Mouse (Mus musculus) CD4-positive, CD25-positive, alpha-beta regulatory T cell, adult 2 months (primary cell): ENCODE results near the gene Eif4g3.

Experiments
- DNase-seq: peaks from one replicate; pipeline ENCODE4 v3.0.0-alpha.2; 2012; ENCODE audit warnings: low read depth, low spot score

Gene Eif4g3

DNA sequence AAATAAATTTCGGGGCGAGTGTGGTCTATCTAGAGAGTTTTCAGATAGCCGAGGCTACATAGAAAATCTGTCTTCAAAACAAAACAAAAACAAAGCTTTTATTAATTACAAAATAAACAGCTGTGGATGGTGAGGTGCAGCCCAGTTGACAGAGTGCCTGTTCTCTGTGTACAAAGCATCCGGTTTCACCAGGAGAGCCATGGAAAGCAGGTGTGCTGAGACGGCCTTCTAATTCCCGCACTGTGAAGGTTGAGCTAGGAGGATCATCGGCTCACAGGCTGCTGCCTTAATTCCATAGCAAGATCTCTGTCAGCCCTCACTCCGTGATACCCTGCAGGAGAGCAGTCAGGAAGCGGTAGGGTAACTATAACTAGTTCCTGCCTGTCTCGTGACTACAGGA lies 109.0 kb downstream of the Eif4g3 start:
- no peak for DNase-seq

DNA sequence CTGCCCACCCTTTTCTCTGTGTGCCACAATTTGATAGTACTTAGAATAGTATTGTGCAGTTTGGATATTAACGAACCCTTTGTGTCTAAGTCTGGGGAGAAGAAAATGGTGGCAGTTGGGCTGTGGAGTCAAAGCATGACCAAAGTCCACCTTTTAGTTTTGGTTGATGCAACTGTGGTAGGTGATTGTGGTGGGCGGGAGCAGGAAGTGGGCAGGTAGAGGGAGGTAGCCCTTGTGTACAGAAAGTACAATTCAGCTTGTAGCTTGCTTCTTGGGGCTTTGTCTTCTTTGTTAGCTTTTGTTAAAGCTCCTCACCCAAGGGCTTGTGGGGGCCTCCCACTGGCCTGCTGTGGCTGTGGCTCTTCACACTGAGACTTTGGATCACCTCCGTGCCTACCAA lies 109.6 kb downstream of the Eif4g3 start:
- no peak for DNase-seq

DNA sequence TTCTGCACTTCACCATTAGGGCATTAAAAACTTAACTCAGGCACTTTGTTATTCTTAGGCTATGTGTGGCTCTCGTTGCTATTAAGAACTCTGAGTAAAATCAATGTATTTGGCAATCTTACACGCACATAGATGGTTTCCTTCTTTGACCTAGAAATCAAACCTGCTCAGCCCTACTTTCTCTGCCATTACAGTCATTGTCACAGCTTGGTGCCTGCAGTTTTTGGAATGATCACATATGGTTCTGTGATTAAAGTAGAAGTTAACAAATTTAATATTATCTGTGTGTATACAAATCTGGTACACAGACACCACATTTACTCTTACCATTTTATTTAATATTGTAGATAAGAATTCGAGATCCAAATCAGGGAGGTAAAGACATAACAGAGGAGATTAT lies 112.1 kb downstream of the Eif4g3 start:
- no peak for DNase-seq

DNA sequence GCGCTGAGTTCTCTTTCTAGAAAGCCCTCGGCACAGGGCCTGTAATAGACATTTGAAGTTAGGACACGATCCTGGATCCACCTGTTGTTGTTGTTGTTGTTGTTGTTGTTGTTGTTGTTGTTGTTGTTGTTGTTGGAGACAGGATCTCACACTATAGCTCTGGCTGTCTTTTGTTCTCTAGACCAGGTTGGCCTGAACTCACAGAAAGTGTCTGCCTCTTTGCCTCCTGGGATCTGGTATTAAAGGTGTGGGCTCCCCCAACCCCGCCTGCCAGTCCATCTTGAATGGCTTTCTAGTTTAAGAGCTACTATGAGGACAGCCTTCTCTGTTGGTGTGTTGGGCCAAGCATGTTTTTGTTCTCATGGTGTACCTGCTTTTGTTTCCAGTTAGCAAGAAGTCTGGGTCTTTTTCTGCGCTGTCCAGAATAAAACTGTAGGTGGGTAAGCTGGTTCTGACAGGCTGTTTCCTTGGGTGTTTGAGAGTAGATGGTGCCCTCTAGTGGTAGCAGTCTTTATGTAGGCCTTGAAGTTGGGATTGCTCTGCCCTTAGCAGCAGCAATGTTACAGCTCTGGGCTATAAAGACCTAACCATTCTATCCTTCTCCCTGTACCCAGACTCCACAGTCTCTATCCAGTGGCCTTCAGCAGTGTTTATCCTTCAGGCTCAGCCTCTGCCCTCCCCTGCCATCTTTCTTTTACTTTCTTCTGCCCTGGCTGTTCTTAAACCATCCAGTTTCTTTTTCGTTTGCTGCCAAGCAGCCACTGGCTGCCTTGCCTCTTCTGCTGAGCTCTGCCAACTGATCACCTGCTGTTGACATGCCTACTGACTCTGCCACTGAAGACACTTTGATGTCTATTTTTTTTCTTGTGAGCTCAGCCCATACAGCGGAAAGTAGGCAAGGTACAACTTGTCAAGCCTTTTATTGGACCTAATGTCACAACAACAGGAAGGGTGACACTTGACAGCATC lies 114.9 kb downstream of the Eif4g3 start:
- DNase-seq: peak; percentile 83

DNA sequence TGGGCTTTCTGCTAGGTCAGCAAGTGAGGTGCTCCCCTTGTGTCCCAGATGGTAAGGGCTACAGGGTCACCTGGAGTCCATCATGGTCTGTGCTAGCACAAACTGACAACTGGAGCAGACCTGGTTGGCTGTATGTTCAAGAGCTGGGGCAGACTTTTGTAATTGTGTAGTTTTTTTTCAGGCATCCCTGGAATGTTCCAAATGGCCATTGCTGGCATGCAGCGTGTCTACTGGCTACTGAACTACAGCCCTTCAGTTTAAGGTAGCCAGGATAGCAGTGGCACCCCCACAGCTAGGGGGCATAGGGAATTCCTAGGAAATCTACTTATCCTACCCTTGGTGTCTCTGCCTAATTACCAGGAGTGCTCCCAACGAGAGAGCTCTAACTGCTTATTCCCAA lies 115.7 kb downstream of the Eif4g3 start:
- DNase-seq: no peak

DNA sequence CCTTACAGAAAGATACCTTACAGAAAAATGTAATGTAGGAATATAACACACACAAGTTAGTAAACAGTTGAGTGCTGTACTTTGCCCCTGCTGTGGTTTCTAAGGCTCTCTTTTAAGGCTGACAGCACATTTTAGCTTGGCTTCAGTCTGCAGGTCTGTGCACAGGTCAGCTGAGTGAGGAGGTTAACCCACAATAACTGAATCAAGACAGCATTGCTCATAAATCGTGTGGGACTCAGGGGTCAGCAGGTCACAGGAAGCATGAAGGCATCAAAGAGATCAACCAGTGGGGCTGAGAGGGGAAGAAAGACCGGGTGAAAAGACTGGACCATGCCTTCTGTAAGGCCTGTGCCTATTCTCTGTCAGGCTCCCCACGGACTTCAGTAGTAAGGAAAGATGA lies 116.5 kb downstream of the Eif4g3 start:
- DNase-seq: no peak

DNA sequence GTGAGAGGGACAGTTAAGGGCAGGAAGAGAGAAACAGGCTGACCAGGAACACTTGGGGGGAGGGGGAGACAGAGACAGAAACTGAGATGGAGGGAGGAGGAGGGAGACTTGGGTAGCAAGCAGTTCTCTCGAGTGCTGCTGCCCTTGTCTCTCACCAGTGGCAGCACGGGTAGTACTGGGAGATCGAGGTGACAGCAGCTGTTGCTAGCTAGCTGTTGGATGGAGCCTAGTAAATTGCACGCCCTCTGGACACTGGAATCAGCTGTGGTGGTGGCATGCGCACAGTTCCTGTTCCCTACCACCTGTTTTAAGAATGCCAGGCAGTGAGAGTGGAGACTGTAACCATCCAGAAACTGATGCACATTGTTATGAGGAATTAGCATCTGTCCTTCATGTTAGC lies 119.0 kb downstream of the Eif4g3 start:
- no peak for DNase-seq

DNA sequence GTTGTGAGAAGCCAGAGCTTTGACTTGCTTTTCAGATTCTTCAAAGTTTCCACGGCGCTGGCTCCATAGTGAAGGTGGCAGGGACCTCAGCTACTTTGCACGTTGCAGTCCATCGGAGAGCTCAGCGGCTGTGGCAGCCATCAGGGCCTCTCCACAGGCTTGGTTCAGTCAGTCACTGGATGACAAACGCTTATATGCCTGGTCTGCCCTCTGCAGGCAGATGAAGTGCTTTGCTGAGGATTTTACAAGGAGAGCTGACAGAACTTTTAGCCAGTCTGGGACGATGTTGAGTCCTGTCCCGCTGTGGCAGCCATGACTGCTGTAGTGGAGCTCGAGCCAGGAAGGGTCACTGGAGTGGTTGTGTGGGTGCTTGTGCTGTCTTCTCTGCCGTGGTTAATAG lies 126.9 kb downstream of the Eif4g3 start:
- DNase-seq: peak; percentile 8

DNA sequence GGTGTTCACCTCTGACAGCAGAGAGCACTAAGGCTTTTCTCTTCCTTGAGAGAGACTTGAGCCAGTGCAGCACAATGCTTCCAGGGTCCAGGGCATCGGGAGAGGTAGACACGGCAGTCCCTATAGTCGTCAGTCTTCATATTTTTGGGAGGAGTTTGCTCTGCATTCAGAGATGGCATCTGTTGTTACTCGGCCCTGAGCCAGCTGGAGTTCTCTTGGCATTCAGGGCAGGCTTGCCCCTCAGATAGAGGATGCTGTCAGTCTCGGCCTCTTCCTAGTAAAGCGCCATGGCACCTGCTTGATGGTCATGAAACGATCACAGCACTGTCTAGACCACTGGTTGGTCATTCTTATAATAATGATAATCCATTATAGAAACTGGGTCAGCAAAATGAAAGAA lies 131.2 kb downstream of the Eif4g3 start:
- no peak for DNase-seq

DNA sequence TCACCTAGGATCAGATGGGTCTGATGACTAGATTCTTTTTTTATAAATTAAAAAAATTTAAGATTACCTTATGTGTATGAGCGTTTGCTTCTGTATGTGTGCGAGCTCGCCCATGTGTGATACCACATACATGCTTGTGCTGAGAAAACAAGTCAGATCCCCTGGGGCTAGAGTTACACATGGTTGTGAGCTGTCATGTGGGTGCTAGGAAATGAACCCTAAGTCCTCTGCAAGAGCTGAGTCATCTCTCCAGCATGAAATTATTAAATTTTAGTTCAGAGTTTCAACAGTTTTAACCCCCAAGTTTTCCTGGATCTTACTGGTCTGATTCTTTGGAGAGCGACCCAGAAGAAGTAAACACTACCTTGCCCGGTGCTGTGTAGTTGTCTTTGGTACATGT lies 134.5 kb downstream of the Eif4g3 start:
- DNase-seq: no peak

DNA sequence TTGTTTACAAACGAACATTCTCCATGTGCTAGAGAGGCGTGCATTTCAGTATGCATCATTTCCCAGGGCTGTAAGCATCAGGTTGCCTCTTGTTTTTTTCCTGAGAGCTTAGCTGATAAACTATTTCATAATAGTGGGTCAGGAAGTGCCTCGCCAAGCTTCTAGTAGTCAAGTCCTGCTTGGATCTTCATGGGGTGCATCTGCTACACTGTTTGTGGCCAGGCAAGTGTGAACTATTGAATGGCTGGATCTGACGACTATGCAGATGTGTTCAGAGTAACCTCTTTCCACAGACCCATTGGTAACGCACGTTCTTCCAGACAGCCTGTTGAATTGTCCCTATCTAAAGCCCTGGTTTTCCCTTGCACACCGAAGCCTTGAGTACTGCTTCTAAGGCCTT lies 135.0 kb downstream of the Eif4g3 start:
- DNase-seq: no peak

DNA sequence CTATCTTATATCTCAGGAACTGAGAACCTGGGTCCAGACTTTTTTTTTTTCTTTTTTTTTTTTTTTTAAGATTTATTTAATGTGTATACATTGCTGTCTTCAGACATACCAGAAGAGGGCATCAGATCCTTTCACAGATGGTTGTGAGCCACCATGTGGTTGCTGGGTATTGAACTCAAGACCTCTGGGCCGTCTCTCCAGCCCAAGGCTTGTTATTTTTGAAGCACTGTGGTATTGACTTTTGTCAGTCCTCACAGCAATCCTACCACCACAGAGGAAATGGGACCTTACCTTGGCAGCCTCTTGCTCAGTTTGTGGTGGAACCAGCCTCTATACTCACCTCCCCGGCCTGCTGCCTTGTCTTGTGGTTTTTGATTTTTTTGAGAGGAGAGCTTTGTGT lies 137.3 kb downstream of the Eif4g3 start:
- peak; percentile 29 for DNase-seq

DNA sequence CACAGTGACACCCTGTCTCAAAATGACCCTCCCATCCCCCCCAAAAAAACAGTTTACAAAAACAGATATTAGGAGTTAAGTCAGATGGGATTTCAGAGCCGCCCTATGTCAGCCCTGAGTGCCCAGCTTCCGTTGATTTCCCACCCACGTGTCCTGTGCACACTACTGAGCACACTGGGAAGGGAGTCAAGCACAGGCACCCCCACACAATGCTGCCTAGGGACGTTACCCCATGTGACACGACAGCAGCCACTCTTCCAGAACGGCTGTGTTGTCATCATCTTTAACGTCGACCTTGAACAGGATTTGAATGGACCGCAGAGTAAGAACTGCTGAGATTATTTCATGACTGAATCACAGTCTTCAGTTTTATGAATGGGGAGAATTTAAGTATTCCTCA lies 138.4 kb downstream of the Eif4g3 start:
- no peak for DNase-seq

DNA sequence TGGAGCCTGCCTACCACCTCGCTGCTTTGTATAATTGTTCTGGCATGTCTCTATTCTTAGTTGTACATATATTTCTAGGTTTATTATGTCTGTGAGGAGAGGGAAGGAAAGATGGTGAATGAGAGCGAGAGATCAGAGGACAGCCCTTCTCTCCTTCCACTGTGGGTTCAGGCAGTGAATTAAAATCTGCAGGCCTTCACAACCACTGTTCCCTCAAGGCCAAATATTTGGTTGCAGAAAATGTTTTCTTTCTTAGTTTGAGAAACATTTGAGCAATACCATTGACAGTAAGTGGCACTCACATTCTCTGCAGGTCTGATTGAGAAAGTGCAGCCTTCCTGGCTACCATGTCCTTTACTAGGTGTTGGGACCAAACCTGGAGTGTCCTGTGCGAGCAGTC lies 138.9 kb downstream of the Eif4g3 start:
- DNase-seq: no peak

DNA sequence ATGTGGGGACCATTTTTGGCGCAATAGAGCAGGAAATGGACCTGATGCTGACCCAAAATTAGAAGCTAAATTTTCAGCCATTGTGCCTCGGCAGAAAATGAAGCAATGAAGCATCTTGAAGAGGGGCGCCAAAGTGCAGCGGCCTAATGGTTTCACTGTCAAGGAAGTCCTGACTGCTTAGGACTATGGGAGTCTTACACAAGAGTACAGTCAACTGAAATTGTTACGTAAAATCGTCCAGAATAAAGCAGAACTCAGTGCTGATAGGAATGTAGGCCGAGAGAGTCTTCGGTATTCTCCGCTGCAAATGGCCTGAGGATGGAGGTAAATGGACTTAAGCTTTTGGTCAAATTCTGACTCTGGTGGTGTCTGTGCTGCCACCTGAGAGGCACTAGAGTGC lies 140.5 kb downstream of the Eif4g3 start:
- DNase-seq: no peak

DNA sequence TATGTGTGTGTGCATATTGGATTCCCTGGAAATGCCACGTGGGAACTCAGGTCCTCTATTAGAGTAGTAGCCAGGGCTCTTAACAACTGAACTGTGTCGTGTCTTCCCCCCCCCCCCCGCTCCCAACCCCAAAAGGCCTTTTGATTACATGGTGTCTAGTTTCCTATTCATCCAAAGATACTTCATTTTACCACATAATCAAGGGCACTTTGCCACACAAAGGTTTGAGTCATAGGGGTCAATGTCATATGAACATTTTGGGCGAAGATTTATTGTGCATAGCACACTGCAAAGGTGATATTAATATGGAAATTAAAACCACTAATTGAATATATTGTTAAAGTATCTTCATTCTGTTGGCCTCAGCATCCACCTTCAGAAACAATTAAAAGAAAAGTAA lies 144.5 kb downstream of the Eif4g3 start:
- DNase-seq: no peak

DNA sequence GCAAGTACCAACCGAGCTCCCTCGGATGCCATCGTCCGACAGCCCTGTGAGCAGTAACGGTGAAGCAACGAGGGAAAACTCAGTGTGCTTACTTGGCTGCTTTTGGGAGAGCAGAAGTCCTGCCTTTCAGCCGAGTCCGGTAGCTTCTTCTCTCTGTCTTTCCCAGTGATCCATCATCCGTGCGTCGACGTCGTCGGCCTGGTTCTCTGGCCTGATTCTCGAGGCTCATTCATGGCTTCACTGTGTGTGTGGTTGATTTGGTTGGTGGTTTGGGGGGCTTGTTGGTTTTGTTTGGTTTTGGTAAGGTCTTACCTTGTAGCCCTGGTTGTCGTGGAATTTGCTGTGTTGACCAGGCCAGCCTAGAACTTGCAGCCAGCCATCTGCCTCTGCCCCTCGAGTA lies 145.0 kb downstream of the Eif4g3 start:
- no peak for DNase-seq

DNA sequence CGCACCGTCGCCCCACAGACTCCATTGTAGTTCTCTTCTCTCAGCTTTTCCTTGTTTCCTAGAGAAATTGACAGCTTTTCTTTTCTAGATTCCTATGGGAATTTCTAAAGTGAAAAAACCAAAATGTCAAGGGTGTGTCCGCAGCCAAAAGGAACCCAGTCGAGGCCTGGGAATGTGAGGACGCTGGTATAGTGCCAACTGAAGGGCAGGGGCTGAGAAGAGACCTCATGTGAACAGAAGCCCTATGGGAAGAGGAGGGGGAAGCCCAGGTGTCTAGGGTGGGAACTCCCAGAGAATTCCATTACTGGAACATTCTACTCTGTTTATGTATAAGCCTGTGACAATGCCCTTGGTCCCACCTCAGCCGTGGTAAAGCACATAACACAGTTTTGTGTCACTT lies 145.4 kb downstream of the Eif4g3 start:
- DNase-seq: no peak

DNA sequence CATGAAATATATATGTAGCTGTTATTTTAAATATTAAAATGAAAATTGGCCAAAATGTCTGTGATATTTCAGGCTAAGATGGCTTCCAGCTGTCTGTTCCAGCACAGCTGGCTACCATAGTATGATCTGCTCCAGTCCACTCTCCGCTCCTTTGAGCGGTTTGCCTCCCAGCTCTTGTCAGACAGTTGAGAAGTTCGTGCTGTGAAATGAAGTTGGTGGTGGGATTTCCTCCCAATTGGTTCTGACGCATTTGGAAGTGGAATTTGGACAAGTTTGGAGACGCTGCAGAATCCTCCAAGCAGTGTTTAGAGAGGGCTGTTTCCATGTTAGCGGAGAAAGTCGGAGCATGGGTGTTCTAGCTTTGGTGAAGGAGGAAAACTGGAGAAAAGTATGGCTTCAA lies 148.5 kb downstream of the Eif4g3 start:
- DNase-seq: no peak

DNA sequence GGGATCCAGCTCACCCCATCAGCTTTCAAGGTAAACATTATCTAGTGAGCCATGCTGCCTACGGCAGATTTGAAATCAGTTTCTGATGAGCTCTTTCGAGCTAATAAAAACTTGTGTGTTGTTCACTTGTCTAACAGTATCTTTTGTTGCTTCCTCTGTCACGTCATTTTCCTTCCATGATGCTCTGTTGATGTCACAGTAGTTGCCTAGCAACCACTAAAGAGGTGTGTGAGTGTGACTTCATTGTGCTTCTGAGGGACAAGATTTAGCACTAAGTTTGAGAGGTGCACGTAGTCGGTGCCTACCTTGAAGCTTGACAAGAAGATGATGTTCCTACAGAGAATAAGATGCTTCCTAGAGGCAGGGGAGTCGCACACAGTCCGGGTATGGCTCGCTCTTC lies 154.4 kb downstream of the Eif4g3 start:
- peak; percentile 53 for DNase-seq

DNA sequence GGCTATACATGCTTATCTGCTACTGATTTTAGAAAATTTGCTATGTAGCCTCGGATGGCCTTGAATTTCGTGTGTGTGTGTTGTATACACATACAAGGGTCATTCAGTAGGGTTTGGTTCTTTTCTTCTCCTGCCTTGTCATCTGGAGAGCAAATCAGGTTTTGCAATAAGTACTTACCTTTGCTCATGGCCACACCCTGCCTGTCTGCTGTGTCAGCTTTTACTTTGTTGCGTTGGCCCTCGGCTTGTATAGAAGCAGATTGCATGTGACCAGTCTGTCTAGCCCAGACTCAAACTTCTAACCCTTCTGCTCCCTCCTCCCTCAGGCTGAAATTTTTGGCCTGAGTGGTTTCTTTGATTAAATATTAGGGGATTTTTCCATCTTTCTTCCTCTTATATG lies 157.2 kb downstream of the Eif4g3 start:
- no peak for DNase-seq

DNA sequence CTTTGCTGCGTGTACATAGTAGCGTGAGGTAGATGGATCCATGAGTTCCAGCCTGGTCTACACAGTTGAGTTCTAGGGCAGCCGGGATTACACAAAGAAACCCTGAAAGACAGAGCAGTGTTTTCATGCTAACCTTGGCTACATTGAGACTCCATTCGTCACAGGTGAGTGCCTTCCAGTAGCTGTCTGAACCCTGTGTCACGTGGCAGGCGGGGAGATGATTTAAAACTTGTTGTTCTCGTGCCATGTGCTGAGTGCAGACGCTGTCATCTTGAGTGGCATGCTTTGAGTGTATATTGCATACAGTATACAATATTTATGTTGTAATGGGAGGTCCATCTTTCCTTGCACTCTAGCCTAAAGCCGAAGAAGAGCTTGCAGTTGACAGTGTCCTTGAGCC lies 158.4 kb downstream of the Eif4g3 start:
- no peak for DNase-seq

DNA sequence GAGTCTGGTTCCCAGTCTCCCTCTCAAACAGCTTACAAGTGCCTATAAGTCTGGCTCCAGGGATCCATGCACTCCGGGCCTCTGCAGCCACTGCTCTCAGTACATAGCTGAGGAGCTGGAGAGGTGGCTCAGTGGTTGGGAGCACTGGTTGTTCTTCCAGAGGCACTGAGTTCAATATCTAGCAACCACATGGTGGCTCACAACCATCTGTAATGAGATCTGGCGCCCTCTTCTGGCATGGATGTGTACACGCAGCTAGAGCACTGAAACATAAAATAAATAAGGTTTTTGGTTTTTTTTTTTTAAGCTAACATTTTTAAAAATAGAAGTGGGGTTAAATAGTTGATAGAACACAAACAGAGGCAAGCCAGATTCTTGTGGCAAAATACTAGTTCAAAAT lies 161.2 kb downstream of the Eif4g3 start:
- peak; percentile 73 for DNase-seq

DNA sequence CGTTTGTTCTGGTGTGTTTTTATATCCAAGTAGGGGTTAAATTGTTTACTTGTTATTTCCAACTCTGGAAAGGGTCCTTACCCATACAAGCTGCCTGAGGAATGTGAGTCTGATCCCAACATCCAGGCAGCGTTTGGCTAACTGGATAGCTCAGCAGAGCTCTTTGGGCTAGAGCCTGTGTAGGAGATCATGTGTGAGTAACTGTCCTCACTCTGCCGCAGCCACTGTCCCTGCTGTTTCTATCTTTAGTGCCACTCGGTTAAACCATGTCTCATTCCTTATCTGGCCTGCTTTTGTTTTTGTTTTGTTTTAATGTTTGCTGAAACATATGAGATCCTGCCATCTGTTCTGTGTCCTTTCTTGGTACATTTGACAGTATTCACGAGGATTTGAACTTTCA lies 168.1 kb downstream of the Eif4g3 start:
- DNase-seq: no peak
